Mouse (Mus musculus) hindbrain, embryonic 16.5 days (tissue): ENCODE measurements around the gene Tubb2a. TPM values are rescaled to one million over a fixed set of nuclear protein-coding genes. Genes with fewer than 3 reads are reported as not detected.

Experiments used
- ATAC-seq: fragments of 200-750 bp; cut with Nextera tagmentation; 2 replicates; pipeline ENCODE4 v1.8.0; 2017; ENCODE audit warnings: moderate TSS enrichment, moderate library complexity
- H3K27ac ChIP-seq: fragments of 300-500 bp; sonication (generic); 2 replicates; pipeline ENCODE4 v1.5.1; 2014; ENCODE audit warnings: low read depth, mild to moderate bottlenecking, control low read depth, low read length, moderate library complexity
- H3K27me3 ChIP-seq: fragments of 300-500 bp; sonication (generic); replicated peaks from 2 replicates; pipeline ENCODE4 v1.6.1; 2014; ENCODE audit warnings: low read length; ENCODE audit not compliant: control insufficient read depth, insufficient read depth
- H3K36me3 ChIP-seq: fragments of 300-500 bp; sonication (generic); 2 replicates; pipeline ENCODE4 v1.6.1; 2014; ENCODE audit warnings: mild to moderate bottlenecking, low read length, moderate library complexity, mixed read lengths; ENCODE audit not compliant: control insufficient read depth, insufficient read depth
- H3K4me1 ChIP-seq: fragments of 300-500 bp; sonication (generic); 2 replicates; pipeline ENCODE4 v1.6.1; 2014; ENCODE audit warnings: low read depth, low read length; ENCODE audit not compliant: control insufficient read depth, insufficient read depth
- H3K4me2 ChIP-seq: fragments of 300-500 bp; sonication (generic); 2 replicates; pipeline ENCODE4 v1.6.1; 2014; ENCODE audit warnings: mild to moderate bottlenecking, low read length, control low read depth, moderate library complexity
- H3K4me3 ChIP-seq: fragments of 300-500 bp; sonication (generic); 2 replicates; pipeline ENCODE4 v1.5.1; 2014; ENCODE audit warnings: mild to moderate bottlenecking, low read length, control low read depth, moderate library complexity
- H3K9ac ChIP-seq: fragments of 300-500 bp; sonication (generic); 2 replicates; pipeline ENCODE4 v1.6.1; 2014; ENCODE audit warnings: low read depth, mild to moderate bottlenecking, control low read depth, low read length, moderate library complexity
- H3K9me3 ChIP-seq: fragments of 300-500 bp; sonication (generic); 2 replicates; pipeline ENCODE4 v1.6.1; 2014; ENCODE audit warnings: mild to moderate bottlenecking, low read length, moderate library complexity; ENCODE audit not compliant: control insufficient read depth
- WGBS: fragments of 180-500 bp; shearing (Covaris S2); extraction: QIAGEN DNeasy Blood & Tissue Kit; methylation state at CpG from one replicate; pipeline ENCODE4 v1.1.7; 2014; 5-methylcytosine and 5-hydroxymethylcytosine counted together
- polyA plus RNA-seq: library from polyadenylated mRNA; unstranded; fragments of >200 nt; fragmentation: Nextera tagmentation; extraction: Ambion mirVana; gene quantifications from 2 replicates; pipeline ENCODE4 v1.2.1, GENCODE M21; 2015

Gene Tubb2a
- polyA plus RNA-seq, 1 experiment from 2014 or later: 3,905 TPM

GRCm38 (mm10) chr13:34111878-34112277, 34.1 kb upstream of the Tubb2a start:
- ATAC-seq: no peak
- H3K36me3 ChIP-seq: no peaks in the 10 kb centered on the region
- 85% methylated on average over 3 of the region's 3 CpGs for WGBS

DNA sequence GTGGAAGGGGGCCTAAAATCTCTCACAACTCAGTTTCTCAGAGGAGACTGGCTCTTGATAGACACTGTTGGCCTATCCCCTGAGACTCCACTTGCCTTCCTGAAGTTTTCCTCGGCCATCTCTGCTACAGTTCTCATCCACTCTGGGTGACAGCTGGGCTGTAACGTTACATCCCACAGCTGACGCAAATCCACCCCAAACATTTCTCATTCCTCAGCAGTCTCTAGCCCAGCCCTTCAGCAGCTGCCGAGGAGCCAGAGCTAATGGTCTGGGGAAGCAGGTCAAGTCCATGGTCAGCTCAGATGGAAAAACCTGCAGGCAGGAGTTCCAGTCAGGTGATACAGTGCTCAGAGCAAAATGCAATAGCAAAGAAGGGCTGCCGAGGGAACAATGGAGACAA, 33.2 kb upstream of the Tubb2a start:
- no peak overlapping the region for H3K4me3 ChIP-seq
- no peaks in the 10 kb centered on the region for H3K4me1 ChIP-seq
- no peaks in the 10 kb centered on the region for H3K36me3 ChIP-seq
- H3K27ac ChIP-seq: no peak overlapping the region
- H3K9me3 ChIP-seq: no peaks in the 10 kb centered on the region
- WGBS: 73% methylated on average over 5 of the region's 5 CpGs
- H3K4me2 ChIP-seq: no peak overlapping the region
- no peaks in the 10 kb centered on the region for H3K27me3 ChIP-seq
- no peak for ATAC-seq
- H3K9ac ChIP-seq: no peak overlapping the region

More at GRCm38 (mm10) chr13:34111878-34112277, 34.1 kb upstream of the Tubb2a start:
- no peak overlapping the region for H3K4me2 ChIP-seq
- no peak overlapping the region for H3K4me3 ChIP-seq
- H3K9ac ChIP-seq: no peak overlapping the region
- no peak overlapping the region for H3K27ac ChIP-seq
- no peaks in the 10 kb centered on the region for H3K4me1 ChIP-seq
- H3K27me3 ChIP-seq: no peaks in the 10 kb centered on the region
- no peaks in the 10 kb centered on the region for H3K9me3 ChIP-seq

GRCm38 (mm10) chr13:34109677-34110058, 31.9 kb upstream of the Tubb2a start:
- H3K27ac ChIP-seq: no peak overlapping the region
- WGBS: 28% methylated on average over 4 of the region's 4 CpGs
- no peaks in the 10 kb centered on the region for H3K4me1 ChIP-seq
- no peak for ATAC-seq
- no peaks in the 10 kb centered on the region for H3K9me3 ChIP-seq
- no peaks in the 10 kb centered on the region for H3K27me3 ChIP-seq
- H3K36me3 ChIP-seq: no peaks in the 10 kb centered on the region
- no peak overlapping the region for H3K4me2 ChIP-seq
- H3K4me3 ChIP-seq: no peak overlapping the region
- no peak overlapping the region for H3K9ac ChIP-seq

- no peak overlapping the region for H3K9ac ChIP-seq
These were observed 31.3 kb upstream of the Tubb2a start for GRCm38 (mm10) chr13:34109035-34109676.

GRCm38 (mm10) chr13:34106999-34107398, 29.2 kb upstream of the Tubb2a start:
- H3K36me3 ChIP-seq: no peaks in the 10 kb centered on the region
- H3K4me2 ChIP-seq: no peak overlapping the region
- H3K27me3 ChIP-seq: no peaks in the 10 kb centered on the region
- no peaks in the 10 kb centered on the region for H3K4me1 ChIP-seq
- no peaks in the 10 kb centered on the region for H3K9me3 ChIP-seq
- H3K9ac ChIP-seq: no peak overlapping the region
- no peak for ATAC-seq
- H3K4me3 ChIP-seq: no peak overlapping the region
- no peak overlapping the region for H3K27ac ChIP-seq
- 77% methylated on average over 1 of the region's 1 CpGs for WGBS

More at GRCm38 (mm10) chr13:34109035-34109676, 31.3 kb upstream of the Tubb2a start:
- ATAC-seq: no peak
- H3K4me2 ChIP-seq: no peak overlapping the region
- no peaks in the 10 kb centered on the region for H3K27me3 ChIP-seq
- no peak overlapping the region for H3K4me3 ChIP-seq
- no peaks in the 10 kb centered on the region for H3K9me3 ChIP-seq
- 73% methylated on average over 4 of the region's 4 CpGs for WGBS
- no peaks in the 10 kb centered on the region for H3K36me3 ChIP-seq
- H3K27ac ChIP-seq: no peak overlapping the region
- H3K4me1 ChIP-seq: no peaks in the 10 kb centered on the region

- WGBS: 88% methylated on average over 2 of the region's 2 CpGs
- ATAC-seq: no peak
- Histone ChIP-seq H3K4me2 (no peak overlapping the region), H3K36me3 (no peaks in the 10 kb centered on the region), H3K4me1 (no peaks in the 10 kb centered on the region), H3K27ac (no peak overlapping the region), H3K9ac (no peak overlapping the region), H3K4me3 (no peak overlapping the region), H3K27me3 (no peaks in the 10 kb centered on the region), H3K9me3 (no peaks in the 10 kb centered on the region)
These were observed 28.4 kb upstream of the Tubb2a start for GRCm38 (mm10) chr13:34106256-34106655.

DNA sequence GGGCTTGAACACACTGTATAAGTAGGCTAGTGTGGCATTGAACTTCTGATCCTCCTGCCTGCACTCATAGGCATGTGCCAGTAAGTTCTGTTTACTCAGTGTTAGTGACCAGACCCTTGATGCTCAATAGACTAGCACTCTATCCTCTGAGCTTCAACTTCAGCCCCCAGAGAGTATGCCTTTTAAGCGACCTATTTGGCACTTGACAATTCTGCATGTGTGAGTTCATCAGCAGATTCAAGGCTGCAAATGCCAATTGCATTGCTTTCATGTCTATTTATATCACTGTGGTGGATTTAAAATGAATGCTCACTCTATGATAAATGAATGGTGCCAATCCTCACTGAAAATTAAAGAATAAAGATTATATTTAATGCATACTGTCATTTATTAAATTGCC, 27.6 kb upstream of the Tubb2a start:
- Histone ChIP-seq H3K4me1 (no peaks in the 10 kb centered on the region), H3K36me3 (no peaks in the 10 kb centered on the region), H3K4me2 (no peak overlapping the region), H3K27ac (no peak overlapping the region), H3K4me3 (no peak overlapping the region), H3K9ac (no peak overlapping the region), H3K9me3 (no peaks in the 10 kb centered on the region), H3K27me3 (no peaks in the 10 kb centered on the region)
- 84% methylated on average over 1 of the region's 1 CpGs for WGBS
- ATAC-seq: no peak

DNA sequence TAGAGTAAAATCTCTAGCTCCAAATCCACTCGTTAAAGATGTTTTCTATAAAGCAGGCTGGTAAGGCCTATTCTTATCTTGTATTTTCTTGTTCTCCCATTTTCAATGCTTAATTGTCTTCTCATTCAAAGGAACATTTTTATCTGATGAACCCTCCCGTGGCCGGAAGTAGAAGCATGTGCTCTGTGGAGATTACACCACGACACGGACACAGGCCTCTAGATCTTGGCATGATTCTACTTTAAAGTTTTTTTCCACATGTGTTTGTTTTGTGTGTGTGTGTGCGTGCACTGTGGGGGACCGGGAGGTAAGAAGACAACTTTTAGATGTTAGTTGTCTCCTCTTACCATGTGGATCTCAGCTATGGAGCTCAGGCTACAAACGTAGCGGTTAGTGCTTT, 24.1 kb upstream of the Tubb2a start:
- Histone ChIP-seq H3K4me1 (peaks cover 2% of the 10 kb centered on the region; the same call in 1 of the 2 replicates), H3K4me3 (no peak overlapping the region), H3K4me2 (no peak overlapping the region), H3K9me3 (no peaks in the 10 kb centered on the region), H3K9ac (no peak overlapping the region), H3K27ac (no peak overlapping the region), H3K36me3 (no peaks in the 10 kb centered on the region), H3K27me3 (no peaks in the 10 kb centered on the region)
- 86% methylated on average over 9 of the region's 9 CpGs for WGBS
- ATAC-seq: no peak

DNA sequence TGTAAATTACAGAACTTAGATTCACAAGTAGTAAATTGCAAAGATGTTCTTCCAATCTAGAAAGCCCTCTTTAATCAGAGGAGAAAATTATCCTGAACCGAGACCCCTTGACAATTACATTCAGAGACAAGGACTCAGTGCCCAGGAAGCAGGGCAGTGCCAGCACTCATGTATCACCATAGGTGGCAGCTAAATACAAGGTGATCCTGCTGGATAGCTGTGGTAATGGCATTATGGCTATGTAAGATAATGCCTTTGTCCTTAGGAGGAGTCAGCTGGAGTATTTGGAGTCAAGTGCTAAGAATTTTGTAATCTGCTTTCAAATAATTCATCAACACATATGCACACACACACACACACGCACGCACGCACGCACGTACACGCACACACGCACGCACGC, 23.4 kb upstream of the Tubb2a start:
- no peak for ATAC-seq
- H3K4me3 ChIP-seq: no peak overlapping the region
- no peak overlapping the region for H3K27ac ChIP-seq
- no peaks in the 10 kb centered on the region for H3K27me3 ChIP-seq
- no peak overlapping the region for H3K9ac ChIP-seq
- H3K4me2 ChIP-seq: no peak overlapping the region
- H3K9me3 ChIP-seq: no peaks in the 10 kb centered on the region
- H3K4me1 ChIP-seq: peaks cover 9% of the 10 kb centered on the region
- WGBS: 93% methylated on average over 10 of the region's 10 CpGs
- H3K36me3 ChIP-seq: no peaks in the 10 kb centered on the region
